Mouse (Mus musculus): ENCODE data around the gene Ubiad1. TPM values are rescaled to one million over a fixed set of nuclear protein-coding genes. Genes with fewer than 3 reads are reported as not detected.

The Ubiad1 gene
- total RNA-seq, 2 experiments from 2014 or later, result 11.1 to 14.9 TPM

DNA sequence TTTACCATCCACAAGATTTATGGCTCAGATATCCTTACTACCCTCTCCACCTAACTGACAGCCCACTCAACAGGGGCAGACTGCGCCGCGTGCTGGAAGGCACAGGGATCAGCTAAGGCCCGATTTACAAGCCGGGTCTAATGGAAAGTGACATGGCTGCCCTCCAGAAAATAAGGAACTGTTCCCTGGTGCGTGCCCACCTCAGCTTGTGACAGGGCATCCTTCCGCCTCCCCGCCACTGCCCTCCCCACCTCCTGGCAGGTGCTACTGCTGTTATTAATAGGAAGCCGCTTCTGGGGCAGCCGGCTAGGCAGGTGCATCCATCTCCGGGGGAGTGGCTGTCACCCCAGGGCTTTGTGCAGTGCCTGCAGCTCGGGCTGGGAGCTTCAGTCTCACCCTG, 41.2 kb downstream of the Ubiad1 start:
- DNase-seq, result no peak

DNA sequence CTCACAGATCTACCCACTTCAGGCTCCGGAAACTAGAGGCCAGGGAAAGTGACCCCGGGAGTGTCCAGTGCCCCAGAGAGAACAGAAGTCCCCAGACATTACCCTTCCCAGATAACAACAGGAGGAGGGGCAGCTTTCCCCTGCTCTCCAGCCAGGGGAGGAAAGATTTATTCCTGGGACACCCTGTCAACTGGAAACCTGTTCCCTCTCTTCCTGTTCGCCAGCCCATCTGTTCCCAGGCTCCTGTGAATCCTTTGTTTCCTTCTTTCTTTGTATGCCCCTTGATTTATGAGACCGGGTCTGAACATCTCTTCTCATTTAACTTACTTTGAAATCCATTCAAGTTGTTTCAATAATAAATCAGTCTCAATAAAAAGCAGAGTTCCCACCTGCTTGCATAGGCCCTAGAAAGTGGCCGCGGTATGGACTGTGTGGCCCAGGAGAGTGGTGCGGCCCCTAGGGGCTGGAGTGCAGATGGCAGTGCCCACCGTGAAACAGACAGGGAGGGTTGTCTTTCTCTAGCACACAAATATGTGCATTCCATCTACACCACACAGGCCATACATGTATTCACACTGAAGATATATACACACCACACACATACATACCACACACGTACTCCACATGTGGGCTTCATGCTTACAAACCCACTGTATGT, 45.0 kb downstream of the Ubiad1 start:
- no peak for DNase-seq

DNA sequence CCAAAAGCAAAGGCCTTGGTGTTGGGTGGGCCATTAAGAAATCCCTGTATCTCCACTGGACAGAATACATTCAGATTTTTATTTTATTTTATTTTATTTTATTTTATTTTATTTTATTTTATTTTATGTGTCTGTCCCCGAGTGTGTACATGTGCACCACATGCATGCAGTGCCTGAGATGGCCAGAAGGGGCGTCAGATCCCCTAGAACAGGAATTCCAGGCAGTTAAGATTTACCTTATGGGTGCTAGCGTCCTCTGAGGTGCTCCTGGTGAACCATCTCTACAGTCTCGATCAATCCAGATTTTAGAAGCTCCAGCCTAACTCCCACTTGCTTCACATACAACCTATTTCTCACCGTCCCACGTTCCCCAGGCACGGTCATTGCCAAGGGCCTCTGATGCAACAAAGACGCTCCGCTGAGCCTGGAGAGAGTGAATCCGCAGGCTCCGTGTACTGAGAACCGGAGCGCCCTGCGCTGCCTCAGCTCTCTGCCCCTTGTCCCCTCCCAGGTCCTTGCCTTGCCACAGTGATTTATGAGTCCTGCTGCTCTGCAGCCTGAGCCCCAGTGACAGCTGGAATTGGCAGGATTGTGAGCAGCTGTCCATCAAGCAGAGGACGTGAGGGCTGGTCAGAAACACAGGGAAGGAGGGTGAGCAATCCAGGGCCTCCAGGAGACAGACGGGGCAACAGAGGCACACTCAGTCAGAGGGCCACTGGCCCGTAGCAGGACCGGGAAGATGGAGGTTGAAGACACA, 46.9 kb downstream of the Ubiad1 start:
- DNase-seq, result no peak

DNA sequence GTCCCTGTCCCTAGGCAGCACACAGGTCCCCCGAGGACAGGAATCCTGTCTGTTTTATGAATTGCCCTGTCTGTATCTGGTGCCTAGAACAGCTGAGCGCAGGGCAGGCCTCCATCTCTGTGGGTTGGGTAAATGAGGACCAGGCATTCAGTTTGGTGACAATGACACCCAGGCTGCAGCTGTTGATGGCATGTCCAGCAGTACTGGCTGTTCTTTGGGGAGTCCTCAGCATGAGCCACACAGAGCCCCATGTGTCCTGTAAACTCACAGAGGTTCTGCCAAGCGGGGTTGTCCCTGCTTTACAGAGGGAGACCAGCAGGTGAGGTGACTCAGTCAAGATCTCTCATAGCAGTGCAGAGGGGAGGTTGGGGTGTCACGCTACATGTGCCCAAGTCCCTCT, 47.5 kb downstream of the Ubiad1 start:
- DNase-seq, result no peak

DNA sequence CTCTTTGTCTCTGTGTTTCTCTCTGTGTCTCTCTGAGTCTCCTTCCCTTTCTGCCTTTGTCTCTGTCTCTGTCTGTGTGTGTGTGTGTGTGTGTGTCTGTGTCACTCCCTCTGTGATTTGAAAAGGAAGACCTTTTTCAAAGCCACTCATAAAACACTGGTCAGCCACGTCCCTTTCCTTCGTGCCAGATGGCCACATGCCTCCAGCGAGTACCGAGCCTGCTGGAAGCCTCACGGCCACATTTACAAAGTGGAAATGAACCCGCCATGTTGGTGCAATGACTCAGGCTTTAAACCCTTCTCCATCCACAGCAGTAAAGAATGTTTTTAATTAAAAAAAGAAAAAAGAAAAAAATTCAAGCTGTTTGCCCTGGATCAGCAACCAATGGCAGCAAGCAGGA, 48.7 kb downstream of the Ubiad1 start:
- no peak for DNase-seq

DNA sequence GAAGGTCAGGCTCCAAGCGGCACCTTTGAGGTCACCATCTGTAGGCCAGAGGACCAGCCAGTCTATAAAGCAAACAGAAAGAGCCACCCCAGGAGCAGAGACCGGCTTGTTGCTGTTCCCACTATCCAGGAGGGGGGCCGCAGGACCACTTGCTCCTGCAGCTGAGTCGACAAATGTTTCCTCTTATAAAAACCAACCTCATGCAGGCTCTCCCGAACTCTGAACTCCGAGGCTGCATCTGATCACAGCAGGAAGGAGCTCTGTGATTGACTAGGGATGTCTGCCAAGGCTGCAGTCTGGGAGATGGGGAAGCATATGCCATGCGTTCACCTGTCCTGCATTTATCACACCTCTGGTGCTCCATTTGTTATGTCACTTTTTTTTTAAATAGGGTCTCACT, 49.4 kb downstream of the Ubiad1 start:
- no peak for DNase-seq

DNA sequence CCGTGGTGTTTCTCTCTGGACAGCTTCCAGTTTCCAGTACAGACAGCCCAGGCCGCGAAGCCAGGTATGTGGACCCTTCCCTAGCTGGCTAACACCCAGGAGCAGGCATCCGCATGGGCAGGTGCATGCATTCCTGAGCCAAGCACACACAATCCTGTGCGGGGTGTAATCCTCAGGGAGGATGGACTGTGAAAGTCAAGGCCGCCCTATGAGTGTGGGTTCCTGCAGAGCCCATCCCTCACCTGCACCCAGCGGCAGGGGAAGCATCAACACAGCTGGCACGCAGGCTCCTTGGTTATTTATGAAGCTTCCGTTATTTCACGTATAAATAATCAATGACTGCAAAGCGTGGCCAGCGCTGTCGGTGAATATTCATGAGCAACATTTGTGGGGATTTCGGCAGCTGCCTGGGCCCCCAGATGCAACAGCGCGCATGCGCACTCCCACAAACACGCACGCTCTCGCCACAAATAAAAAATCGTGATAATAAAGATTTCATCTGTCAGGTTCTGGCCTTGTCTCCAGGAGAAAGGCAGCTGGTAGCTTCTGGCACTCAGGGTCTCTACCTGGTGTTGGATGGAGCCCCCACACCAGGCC, 52.8 kb downstream of the Ubiad1 start:
- DNase-seq, result no peak

DNA sequence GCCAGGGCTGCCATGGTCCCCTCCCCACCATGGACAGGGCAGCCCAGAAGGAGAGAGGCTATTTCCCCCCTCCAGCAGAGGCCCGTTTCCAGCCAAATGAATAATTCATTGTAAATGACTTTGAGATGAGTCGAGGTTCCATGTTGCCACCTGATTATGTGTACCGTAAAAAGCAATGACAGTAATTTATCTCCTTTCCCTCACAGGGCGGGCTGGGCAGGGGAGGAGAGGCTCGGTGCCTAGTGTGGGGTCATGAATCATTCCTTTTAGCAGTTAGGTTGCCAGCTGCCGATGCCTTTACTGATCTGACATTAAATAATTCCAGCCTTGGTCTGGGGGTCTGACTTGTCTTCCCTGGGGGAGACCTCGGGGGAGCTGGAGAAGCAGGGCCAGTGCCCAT, 54.9 kb downstream of the Ubiad1 start:
- DNase-seq, result no peak

DNA sequence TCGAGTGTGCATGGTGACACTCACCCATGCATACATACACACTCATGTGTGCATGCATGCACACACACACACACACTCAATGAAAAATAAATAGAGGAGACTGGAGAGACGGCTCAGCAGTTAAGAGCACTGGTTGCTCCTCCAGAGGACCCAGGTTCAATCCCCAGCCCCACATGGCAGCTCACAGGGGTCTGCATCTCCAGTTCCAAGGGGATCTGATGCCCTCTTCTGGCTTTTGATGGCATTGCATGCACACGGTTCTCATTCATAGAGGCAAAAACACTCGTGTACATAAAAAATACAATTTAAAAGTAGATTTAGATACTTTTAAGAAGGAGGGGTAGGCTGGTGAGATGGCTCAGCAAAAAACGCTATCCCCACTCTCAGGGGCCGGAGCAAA, 55.5 kb downstream of the Ubiad1 start:
- DNase-seq, result no peak

DNA sequence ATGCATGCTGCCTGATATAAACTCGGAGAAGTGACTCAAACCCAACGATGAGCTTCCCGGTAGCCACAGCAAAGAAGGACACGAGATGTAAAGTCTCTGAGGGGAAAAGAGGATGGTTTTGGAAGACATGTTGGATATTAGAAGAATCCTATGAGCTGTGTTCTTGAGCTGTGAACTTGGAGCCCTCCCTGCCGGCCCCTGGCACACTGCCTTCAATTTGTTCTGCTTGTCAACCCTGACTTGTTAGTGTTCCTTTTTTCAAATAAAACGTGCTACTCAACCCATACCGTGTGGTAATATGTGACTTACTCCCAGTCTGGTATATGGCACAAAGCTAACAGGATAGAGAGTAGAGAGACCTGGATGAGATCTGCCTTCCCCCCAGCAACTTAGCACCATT, 59.3 kb downstream of the Ubiad1 start:
- no peak for DNase-seq

Other genes with a start within 250 kb of the Ubiad1 start
- under 1 TPM in 1 of 2 experiments, not detected in 1; 0.32 TPM for gene Disp3, start 156.8 kb downstream of the Ubiad1 start, total RNA-seq (2021)
- 10 to 100 TPM; 30.6 to 30.9 TPM for gene Mtor, start 3.8 kb upstream of the Ubiad1 start, total RNA-seq (2021)
- gene Angptl7, start 55.7 kb upstream of the Ubiad1 start, total RNA-seq (2021), result 10 to 100 TPM in 1 of 2 experiments, 1 to 10 TPM in 1; 9.4 to 22.7 TPM
- gene Exosc10, start 113.7 kb upstream of the Ubiad1 start, total RNA-seq (2021), result 10 to 100 TPM; 17.1 to 18.5 TPM
- gene Srm, start 146.7 kb upstream of the Ubiad1 start, total RNA-seq (2021), result 10 to 100 TPM; 12.4 to 14.7 TPM
- gene Masp2, start 157.8 kb upstream of the Ubiad1 start, total RNA-seq (2021), result under 1 TPM; 0.51 to 0.61 TPM
- 100 to 1,000 TPM; 105 to 113 TPM for gene Tardbp, start 182.2 kb upstream of the Ubiad1 start, total RNA-seq (2021)
- gene Gm572, start 198.5 kb upstream of the Ubiad1 start, total RNA-seq (2021), result 1 to 10 TPM; 5.2 to 5.3 TPM